Mouse (Mus musculus): ENCODE measurements at regions not wholly inside any gene's neighbourhood (a gene's known extent, or its start where the extent isn't known, plus 50 kb on each side); places are given as distances from the start of the nearest gene placed in this dataset.

DNA sequence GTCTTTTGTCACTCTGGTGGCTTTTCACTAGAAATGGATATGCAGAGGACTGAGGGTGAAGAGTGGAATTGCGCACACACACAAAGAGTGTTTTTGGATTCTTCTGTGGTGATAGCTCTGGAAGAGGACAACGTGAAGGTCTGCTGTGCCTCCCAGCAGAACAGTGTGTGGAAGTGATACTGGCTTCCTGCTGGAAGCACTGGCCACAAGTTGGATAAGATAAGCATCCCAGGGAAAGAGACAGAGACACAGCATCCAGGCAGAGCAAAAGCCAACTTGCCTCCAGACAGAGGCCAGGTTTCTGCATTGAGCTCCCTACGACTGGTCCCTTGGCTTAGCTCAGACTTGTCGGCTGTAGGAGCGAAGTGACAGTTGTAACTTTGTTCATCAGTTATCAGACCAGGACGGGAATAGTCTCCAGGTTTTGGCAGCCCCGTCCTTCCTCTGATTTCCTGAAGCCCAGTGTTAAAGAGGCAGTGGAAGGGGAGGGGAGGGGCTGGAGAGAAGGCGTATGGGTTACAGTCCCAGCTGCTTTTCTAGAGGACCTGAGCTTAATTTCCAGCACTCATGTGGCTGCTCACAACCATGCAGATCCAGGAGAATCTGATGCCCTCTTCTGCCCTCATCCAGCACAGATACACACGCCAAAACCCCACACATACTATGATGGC is 89.2 kb downstream of the Tmem170b start:
- WGBS, result 85% methylated on average over 9 of the region's 9 CpGs
- no peak for ATAC-seq (ENCODE audit: low FRiP score)
- Histone ChIP-seq H3K4me2 (no peak overlapping the region), H3K36me3 (no peaks in the 10 kb centered on the region), H3K27me3 (no peaks in the 10 kb centered on the region), H3K4me3 (no peak overlapping the region), H3K4me1 (replicated peaks) (no peaks in the 10 kb centered on the region), H3K9ac (no peak overlapping the region), H3K27ac (no peak overlapping the region), H3K9me3 (no peaks in the 10 kb centered on the region)

DNA sequence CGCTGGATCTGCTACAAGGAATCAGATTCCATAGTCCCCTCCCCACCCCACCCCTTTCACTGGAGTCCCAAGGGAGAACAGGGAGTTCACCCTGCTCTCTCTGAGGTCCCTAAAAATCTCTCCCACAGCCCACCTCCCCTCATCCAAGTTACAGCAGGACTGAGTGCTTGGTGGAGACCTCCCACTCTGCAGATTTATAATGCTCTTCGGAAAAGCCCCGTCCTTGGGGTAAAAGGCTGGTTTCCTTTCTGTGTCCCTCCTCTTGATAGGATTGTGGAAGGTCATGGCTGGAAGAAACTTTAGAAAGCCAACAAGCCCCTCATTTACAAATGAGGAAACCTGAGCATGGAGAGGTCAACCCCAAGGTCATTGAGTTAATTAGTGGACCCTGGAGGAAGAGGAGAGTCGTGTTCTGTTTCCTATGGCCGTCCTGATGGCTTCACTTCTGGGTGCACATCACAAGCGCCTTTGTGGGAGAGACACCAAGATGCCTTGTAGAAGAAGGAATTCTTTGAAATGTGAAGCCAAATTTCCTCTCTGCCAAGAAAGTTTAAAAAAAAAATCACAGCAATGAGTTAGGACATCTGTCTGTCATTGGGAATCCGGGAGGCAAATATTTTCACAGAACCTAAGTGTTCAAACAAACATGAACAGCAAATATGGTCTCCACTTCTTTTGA is 91.2 kb downstream of the Tmem170b start:
- Histone ChIP-seq H3K27ac (no peak overlapping the region), H3K9ac (no peak overlapping the region), H3K9me3 (no peaks in the 10 kb centered on the region), H3K4me1 (replicated peaks) (no peaks in the 10 kb centered on the region), H3K4me2 (no peak overlapping the region), H3K27me3 (no peaks in the 10 kb centered on the region), H3K4me3 (no peak overlapping the region), H3K36me3 (no peaks in the 10 kb centered on the region)
- WGBS, result 78% methylated on average over 7 of the region's 7 CpGs
- ATAC-seq (ENCODE audit: low FRiP score), result no peak

DNA sequence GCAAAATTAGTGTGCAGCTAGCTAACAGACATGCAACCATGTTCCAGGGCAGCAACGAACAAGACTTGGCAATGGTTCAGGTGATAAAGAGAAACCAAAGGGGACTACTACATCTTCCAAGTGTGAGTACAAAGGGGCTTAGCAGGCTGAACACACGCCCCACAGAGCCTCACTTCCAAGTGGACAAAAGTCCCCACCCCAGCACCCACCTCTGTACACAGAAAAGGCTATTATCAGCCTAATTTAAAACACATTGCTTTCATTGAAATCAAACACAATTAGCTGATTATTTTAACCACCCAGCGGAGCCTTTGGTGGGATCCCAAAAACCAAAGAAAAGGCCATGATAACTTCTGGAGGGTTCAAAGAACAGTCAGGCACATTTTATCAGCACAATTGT is 95.6 kb downstream of the Tmem170b start:
- no peak for ATAC-seq (ENCODE audit: low FRiP score)
- no peak overlapping the region for H3K4me2 ChIP-seq
- H3K4me3 ChIP-seq, result no peak overlapping the region
- 75% methylated on average over 3 of the region's 3 CpGs for WGBS
- no peaks in the 10 kb centered on the region for H3K36me3 ChIP-seq
- no peaks in the 10 kb centered on the region for H3K4me1 ChIP-seq (replicated peaks)
- H3K9ac ChIP-seq, result no peak overlapping the region
- no peaks in the 10 kb centered on the region for H3K9me3 ChIP-seq
- H3K27me3 ChIP-seq, result no peaks in the 10 kb centered on the region
- H3K27ac ChIP-seq, result no peak overlapping the region

DNA sequence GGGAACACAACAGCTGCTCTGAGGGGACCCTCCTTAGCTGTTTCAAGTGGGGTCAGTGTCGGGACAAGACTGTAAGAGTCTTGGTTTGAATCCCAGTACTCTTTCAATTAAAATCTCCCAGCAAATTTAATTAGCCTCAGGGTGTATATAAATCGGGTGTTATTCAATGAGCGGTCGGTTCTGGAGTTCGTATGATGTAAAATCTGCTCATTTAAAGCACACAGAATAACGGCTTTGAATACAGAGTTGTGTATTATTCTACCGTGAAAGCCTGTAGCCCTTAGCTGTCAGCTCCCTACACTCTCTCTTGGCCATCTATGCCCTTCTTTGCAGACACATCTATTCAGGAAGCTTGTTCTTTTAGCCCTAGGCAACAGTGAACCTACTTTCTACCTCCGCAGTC is 96.1 kb downstream of the Tmem170b start:
- no peak overlapping the region for H3K9ac ChIP-seq
- no peaks in the 10 kb centered on the region for H3K9me3 ChIP-seq
- no peaks in the 10 kb centered on the region for H3K36me3 ChIP-seq
- no peak for ATAC-seq (ENCODE audit: low FRiP score)
- no peak overlapping the region for H3K4me2 ChIP-seq
- no peaks in the 10 kb centered on the region for H3K4me1 ChIP-seq (replicated peaks)
- WGBS, result 76% methylated on average over 8 of the region's 8 CpGs
- H3K27me3 ChIP-seq, result no peaks in the 10 kb centered on the region
- no peak overlapping the region for H3K27ac ChIP-seq
- H3K4me3 ChIP-seq, result no peak overlapping the region

DNA sequence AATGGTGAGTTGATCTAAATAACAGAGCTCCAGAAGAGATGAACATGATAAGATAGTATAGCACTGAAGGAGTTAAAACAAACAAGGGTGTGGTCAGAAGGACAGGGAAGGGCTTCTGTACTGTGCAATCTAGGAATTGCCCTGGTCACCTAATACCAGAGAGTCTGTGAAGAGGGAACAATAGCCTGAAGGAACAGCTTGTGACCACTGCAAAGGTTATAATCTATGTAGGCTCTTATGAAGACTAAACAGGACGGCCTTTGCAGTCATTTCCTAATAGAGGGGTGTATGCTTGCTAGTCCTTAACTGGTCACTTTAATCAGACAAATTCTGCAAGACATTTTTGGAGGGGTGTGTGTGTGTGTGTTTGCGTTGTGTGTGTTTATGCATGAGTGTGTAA is 97.5 kb downstream of the Tmem170b start:
- Histone ChIP-seq H3K4me3 (no peak overlapping the region), H3K27ac (no peak overlapping the region), H3K4me1 (replicated peaks) (no peaks in the 10 kb centered on the region), H3K9me3 (no peaks in the 10 kb centered on the region), H3K9ac (no peak overlapping the region), H3K4me2 (no peak overlapping the region), H3K36me3 (no peaks in the 10 kb centered on the region), H3K27me3 (no peaks in the 10 kb centered on the region)
- WGBS, result 88% methylated on average over 2 of the region's 2 CpGs
- no peak for ATAC-seq (ENCODE audit: low FRiP score)

DNA sequence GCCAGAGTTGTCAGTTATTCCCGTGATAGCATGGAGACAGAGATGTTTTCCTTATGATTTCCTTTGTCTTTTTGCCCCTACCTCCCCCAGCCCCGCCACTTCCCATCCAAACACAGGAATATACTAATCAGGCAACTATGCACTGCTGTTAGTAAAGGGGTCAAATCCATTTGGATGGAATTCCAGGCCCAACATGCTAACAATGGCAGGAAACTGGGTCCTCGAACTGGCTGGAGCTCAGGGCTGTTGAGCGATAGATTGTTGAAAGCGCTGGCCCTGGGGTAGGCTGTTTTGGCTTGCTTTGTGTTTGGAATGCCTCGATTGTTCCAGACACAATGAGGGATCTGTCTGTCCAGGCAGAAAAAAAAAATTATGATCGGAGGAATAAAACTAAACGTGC is 97.9 kb downstream of the Tmem170b start:
- Histone ChIP-seq H3K27ac (no peak overlapping the region), H3K9me3 (no peaks in the 10 kb centered on the region), H3K4me3 (no peak overlapping the region), H3K9ac (no peak overlapping the region), H3K4me1 (replicated peaks) (no peaks in the 10 kb centered on the region), H3K27me3 (no peaks in the 10 kb centered on the region), H3K36me3 (no peaks in the 10 kb centered on the region), H3K4me2 (no peak overlapping the region)
- WGBS, result 66% methylated on average over 8 of the region's 8 CpGs
- ATAC-seq (ENCODE audit: low FRiP score), result no peak

DNA sequence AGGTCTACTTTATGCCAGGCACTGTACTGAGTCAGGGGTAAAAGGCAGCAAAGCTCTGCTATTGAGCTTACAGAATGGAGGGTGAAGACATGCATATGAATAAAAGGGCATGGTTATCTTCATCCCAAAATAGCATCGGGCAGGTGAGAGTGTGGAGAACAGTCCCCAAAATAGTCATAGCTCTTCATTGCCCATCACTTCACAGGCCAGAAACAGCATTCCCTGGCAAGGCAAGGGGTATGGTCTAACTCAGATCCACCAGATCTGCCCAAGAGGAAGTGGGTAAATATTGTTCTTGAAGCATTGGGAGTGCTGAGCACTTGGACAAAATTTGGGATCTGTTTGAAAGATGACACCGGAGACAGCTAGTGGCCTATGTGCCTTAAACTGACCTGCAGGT is 99.1 kb downstream of the Tmem170b start:
- no peak overlapping the region for H3K27ac ChIP-seq
- ATAC-seq (ENCODE audit: low FRiP score), result no peak
- no peak overlapping the region for H3K4me2 ChIP-seq
- no peaks in the 10 kb centered on the region for H3K9me3 ChIP-seq
- WGBS, result 83% methylated on average over 2 of the region's 2 CpGs
- H3K4me3 ChIP-seq, result no peak overlapping the region
- no peaks in the 10 kb centered on the region for H3K4me1 ChIP-seq (replicated peaks)
- H3K9ac ChIP-seq, result no peak overlapping the region
- no peaks in the 10 kb centered on the region for H3K36me3 ChIP-seq
- H3K27me3 ChIP-seq, result no peaks in the 10 kb centered on the region

DNA sequence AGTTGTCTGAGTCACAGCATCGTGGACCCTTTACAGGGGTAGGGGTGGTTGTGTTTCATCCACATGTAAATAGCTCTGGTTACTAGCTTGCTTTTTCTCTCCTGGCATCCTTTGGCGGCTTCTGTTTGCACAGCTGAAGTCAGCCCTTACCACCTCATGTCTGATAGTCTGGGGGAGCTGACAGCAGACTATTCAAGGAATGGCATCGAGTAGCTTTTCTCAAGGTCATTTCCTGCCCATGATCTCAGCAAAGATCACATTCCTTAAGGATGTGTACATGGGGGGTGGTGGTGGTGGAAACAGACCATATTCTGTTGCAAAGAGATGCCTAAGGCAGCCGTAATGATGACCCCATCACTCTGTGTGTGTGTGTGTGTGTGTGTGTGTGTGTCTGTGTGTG is 99.9 kb downstream of the Tmem170b start:
- 78% methylated on average over 4 of the region's 4 CpGs for WGBS
- H3K9ac ChIP-seq, result no peak overlapping the region

DNA sequence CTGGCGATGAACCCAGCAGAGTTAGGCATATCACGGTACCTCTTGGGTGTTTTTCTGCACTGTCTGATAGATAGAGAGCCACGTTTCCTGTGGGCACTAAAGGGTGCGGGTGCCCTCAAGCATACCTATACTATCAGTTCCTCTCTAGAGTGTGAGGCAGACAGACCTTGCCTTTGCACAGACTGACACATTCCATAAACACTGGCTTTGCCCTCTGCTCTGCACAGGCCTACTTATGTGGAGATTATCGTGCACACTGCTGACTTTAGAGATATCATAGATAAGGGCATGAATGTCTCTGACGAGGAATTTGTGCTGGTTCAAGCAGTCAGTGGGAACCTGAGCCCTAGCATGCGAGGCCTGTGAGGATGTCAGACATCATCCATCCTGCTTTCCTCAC is 102.1 kb downstream of the Tmem170b start:
- 88% methylated on average over 7 of the region's 7 CpGs for WGBS
- Histone ChIP-seq H3K9me3 (no peaks in the 10 kb centered on the region), H3K4me3 (no peak overlapping the region), H3K4me2 (no peak overlapping the region), H3K4me1 (replicated peaks) (no peaks in the 10 kb centered on the region), H3K27me3 (no peaks in the 10 kb centered on the region), H3K36me3 (no peaks in the 10 kb centered on the region), H3K9ac (no peak overlapping the region), H3K27ac (no peak overlapping the region)
- no peak for ATAC-seq (ENCODE audit: low FRiP score)

More for the DNA sequence above, 99.9 kb downstream of the Tmem170b start:
- no peaks in the 10 kb centered on the region for H3K9me3 ChIP-seq
- H3K27me3 ChIP-seq, result no peaks in the 10 kb centered on the region
- no peak for ATAC-seq (ENCODE audit: low FRiP score)
- no peaks in the 10 kb centered on the region for H3K36me3 ChIP-seq
- no peak overlapping the region for H3K27ac ChIP-seq
- H3K4me3 ChIP-seq, result no peak overlapping the region
- H3K4me1 ChIP-seq (replicated peaks), result no peaks in the 10 kb centered on the region
- H3K4me2 ChIP-seq, result no peak overlapping the region

DNA sequence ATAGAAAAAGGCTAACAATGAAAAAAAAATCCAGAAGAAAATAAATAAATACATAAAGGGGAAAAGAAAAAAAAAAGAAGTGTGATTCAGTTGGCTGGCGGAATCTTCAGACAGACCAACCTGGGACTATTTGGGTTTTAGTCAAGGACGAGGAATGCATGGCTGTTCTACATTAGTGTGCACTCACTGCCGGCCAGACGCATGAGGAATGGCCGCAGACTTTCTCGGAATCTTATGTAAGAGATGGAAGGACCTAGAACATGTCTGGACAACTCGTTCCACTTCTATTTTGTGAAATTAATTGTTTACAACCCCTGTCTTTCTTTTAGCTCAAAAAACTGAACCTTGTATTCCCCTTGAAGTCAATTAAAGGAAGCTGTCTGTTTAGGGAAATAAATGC is 103.4 kb downstream of the Tmem170b start:
- Histone ChIP-seq H3K4me2 (no peak overlapping the region), H3K9me3 (no peaks in the 10 kb centered on the region), H3K36me3 (no peaks in the 10 kb centered on the region), H3K4me1 (replicated peaks) (no peaks in the 10 kb centered on the region), H3K27me3 (no peaks in the 10 kb centered on the region), H3K9ac (no peak overlapping the region), H3K4me3 (no peak overlapping the region), H3K27ac (no peak overlapping the region)
- ATAC-seq (ENCODE audit: low FRiP score), result no peak
- 70% methylated on average over 7 of the region's 7 CpGs for WGBS

DNA sequence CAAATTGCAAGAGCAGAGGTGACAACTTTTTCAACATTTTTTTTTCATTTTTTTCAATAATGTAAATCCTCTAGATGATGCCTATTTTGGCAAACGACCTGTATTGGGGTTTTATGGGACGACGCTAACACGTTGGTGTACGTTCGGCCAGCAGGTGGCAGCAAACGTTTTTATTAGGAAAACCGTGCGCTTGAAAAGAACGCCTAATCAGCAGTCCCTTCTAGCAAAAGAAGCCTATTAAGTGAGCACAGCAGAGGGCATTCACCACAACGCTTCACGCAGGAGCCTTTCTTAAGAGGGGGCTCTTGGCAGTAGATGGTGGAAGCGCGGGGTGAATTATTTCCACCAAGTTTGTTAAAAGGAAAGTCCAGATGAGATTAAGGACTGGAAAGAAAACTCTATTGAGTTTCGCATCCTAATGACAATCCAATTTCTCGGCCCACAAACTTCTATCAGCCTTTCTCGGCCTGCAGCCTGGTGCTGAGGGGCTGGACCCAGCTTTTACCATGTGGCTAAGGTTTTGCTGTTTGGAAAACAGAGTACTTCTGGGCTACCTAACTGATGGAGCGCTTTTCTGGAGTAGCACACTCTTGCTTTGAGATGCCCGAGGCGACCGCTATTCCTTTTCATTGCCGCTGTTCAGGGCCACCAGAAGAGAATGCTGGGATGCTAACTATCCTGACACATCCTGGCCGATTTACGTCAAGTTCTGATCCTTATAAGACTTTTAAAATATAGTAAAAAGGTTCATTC is 103.9 kb downstream of the Tmem170b start:
- Histone ChIP-seq H3K4me3 (no peak overlapping the region), H3K36me3 (no peaks in the 10 kb centered on the region), H3K9ac (no peak overlapping the region), H3K9me3 (no peaks in the 10 kb centered on the region), H3K27ac (no peak overlapping the region), H3K27me3 (no peaks in the 10 kb centered on the region), H3K4me2 (0 out of 2 replicates have a peak overlapping the region, but pooled peaks have one; percentile 15), H3K4me1 (replicated peaks) (no peaks in the 10 kb centered on the region)
- WGBS, result 34% methylated on average over 24 of the region's 24 CpGs
- peak; percentile 52; the same call in 1 of the 2 replicates for ATAC-seq (ENCODE audit: low FRiP score)

DNA sequence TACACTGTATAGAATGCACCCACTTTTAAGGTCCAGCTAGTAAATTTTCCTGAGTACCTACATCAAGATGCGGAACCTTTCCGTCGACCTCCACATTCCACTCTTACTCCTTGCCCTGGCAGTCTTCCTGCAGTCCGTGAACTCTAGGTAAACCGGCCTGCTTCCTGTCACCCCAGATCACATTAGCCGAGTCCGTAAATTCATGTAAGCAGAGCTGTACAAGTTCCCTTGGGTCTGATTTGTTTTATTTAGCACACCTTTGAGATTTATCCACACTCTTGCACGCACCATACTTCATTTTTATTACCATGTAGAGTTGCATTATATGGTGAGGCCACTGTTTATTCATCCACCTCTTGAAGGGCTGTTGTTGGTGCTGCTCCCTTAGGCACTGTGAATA is 106.9 kb downstream of the Tmem170b start:
- no peaks in the 10 kb centered on the region for H3K9me3 ChIP-seq
- no peak overlapping the region for H3K4me2 ChIP-seq
- H3K4me3 ChIP-seq, result no peak overlapping the region
- H3K36me3 ChIP-seq, result no peaks in the 10 kb centered on the region
- no peak overlapping the region for H3K9ac ChIP-seq
- H3K27me3 ChIP-seq, result no peaks in the 10 kb centered on the region
- no peak for ATAC-seq (ENCODE audit: low FRiP score)
- 79% methylated on average over 8 of the region's 8 CpGs for WGBS
- H3K4me1 ChIP-seq (replicated peaks), result no peaks in the 10 kb centered on the region
- H3K27ac ChIP-seq, result no peak overlapping the region

All from hindbrain, embryonic 13.5 days (tissue).